Mouse (Mus musculus): ENCODE results near the gene Rplp1.

GRCm38 (mm10) chr9:61911300-61912128, 2.8 kb downstream of the Rplp1 start:
- TF ChIP-seq CTCF (IDR thresholded peaks at IDR 0.05; ENCODE audit: borderline replicate concordance, insufficient read depth, low read length) (no peak), POLR2A (IDR thresholded peaks at IDR 0.05; ENCODE audit: low read depth, low read length) (peak; percentile 67)
